Mouse (Mus musculus): ENCODE results near the gene Olfr161.
A peak's percentile ranks its signal among the peaks of the same experiment; 100 is the strongest.
"Not testable (repeated sequence)": the region's sequence is repeated elsewhere in the genome, so short reads cannot be mapped to it uniquely, and the experiment has no call there.

Gene Olfr161

DNA sequence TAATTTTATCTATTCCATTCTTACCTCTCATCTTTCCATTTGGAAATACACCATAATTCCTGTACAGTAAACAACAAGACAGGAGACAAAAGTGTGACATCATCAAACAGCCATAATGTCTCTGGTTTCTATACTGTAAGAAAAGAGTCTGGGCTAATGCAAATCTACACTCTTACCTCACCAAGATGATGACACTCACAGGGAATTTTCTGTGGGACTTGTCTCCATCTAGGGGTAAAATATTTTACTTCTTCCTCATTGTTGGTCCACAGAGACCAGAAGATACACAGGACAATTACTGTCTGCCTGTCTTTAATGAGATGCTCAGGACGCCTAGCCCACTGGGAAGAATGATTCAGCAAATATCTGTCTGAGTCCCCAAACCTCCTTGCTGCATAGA, at the start of gene Olfr161:
Gene Olfr161 (plus strand): TSS at position 352 of the 400 bp plus-strand sequence.
- no peaks in the 10 kb centered on the region; the same call in 1 of the 2 replicates for H3K27me3 ChIP-seq (ENCODE audit: control insufficient read depth, insufficient read depth, low read length, poor library complexity, severe bottlenecking)
- no peaks in the 10 kb centered on the region for H3K36me3 ChIP-seq (ENCODE audit: control insufficient read depth, insufficient read depth, low read length, poor library complexity, severe bottlenecking)
- no peak for DNase-seq (ENCODE audit: low read depth, low spot score)

DNA sequence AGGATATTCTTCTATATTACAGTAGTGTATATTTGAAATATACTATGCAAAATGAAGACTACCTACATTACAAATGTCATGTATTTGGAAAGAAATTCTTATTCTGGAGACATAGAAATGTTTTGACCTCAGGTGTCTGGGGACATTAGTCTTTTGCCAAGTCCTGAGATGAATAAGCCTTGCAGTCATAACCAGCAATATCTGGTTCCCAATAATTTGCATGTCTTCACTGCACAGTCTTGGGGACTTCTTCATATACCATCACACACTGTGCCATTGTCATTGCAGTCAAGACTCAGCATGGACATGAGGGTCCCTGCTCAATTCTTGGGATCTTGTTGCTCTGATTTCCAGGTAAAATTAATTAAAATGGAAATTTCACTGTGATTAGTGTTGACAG, 27.3 kb upstream of the Olfr161 start:
- Histone ChIP-seq H3K27me3 (ENCODE audit: control insufficient read depth, insufficient read depth, low read length, poor library complexity, severe bottlenecking) (no peaks in the 10 kb centered on the region), H3K36me3 (ENCODE audit: control insufficient read depth, insufficient read depth, low read length, poor library complexity, severe bottlenecking) (no peaks in the 10 kb centered on the region)
- DNase-seq (ENCODE audit: low read depth, low spot score), result no peak

DNA sequence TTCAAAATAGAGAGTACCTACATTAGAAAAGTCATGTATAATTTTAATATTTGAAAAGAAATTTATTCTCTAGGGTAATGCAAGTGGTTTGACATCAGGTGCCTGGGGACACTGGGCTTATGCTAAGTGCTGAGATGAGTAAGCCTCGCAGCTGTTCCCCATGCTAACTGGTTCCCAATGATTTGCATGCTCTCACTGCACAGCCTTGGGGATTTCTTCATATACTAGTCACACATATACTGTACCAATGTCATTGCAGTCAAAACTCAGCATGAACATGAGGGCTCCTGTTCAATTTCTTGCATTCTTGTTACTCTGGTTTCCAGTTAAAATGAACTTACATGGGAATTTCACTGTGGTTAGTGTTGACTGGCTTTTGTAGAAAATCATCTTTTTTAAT, 13.2 kb upstream of the Olfr161 start:
- not testable (repeated sequence) for H3K27me3 ChIP-seq (ENCODE audit: control insufficient read depth, insufficient read depth, low read length, poor library complexity, severe bottlenecking); DNase-seq (ENCODE audit: low read depth, low spot score); H3K36me3 ChIP-seq (ENCODE audit: control insufficient read depth, insufficient read depth, low read length, poor library complexity, severe bottlenecking)

DNA sequence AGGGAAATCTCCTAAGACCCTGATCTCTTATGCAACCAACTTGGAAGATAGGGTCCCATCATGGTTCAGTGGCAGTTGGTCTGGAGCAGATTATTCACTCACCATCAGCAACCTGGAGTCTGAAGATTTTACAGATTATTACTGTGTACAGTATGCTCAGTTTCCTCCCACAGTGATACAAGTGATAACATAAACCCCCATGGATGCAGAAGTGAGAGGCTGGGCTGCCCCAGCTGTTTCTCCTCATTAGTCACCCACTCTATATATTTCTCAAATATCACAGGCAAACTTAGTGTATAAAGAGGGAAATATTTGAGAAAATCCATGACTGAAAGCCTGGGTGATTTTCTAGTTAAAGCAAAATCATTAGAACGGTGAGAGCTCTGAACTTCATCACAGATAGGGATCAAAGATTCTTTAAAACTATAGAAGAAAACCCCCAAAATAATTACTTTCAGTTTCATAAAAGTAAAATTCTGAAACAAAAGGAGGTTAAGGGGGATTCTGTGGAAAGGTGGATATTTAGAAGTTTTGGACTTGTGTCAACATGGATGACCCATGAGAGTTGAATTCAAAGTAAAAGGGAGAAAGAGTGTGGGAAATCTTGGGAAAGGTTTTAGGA, 12.5 kb upstream of the Olfr161 start:
- DNase-seq (ENCODE audit: low read depth, low spot score); H3K36me3 ChIP-seq (ENCODE audit: control insufficient read depth, insufficient read depth, low read length, poor library complexity, severe bottlenecking); H3K27me3 ChIP-seq (ENCODE audit: control insufficient read depth, insufficient read depth, low read length, poor library complexity, severe bottlenecking): not testable (repeated sequence)

- not testable (repeated sequence) for H3K36me3 ChIP-seq (ENCODE audit: control insufficient read depth, insufficient read depth, low read length, poor library complexity, severe bottlenecking); H3K27me3 ChIP-seq (ENCODE audit: control insufficient read depth, insufficient read depth, low read length, poor library complexity, severe bottlenecking); DNase-seq (ENCODE audit: low read depth, low spot score)
These were observed 40.5 kb downstream of the Olfr161 start for GRCm38 (mm10) chr16:3631376-3631775.

GRCm38 (mm10) chr16:3632572-3633361, 41.9 kb downstream of the Olfr161 start:
- DNase-seq (ENCODE audit: low read depth, low spot score), result peak; percentile 19
- not testable (repeated sequence) for H3K27me3 ChIP-seq (ENCODE audit: control insufficient read depth, insufficient read depth, low read length, poor library complexity, severe bottlenecking); H3K36me3 ChIP-seq (ENCODE audit: control insufficient read depth, insufficient read depth, low read length, poor library complexity, severe bottlenecking)
